In the genomic region with DNA sequence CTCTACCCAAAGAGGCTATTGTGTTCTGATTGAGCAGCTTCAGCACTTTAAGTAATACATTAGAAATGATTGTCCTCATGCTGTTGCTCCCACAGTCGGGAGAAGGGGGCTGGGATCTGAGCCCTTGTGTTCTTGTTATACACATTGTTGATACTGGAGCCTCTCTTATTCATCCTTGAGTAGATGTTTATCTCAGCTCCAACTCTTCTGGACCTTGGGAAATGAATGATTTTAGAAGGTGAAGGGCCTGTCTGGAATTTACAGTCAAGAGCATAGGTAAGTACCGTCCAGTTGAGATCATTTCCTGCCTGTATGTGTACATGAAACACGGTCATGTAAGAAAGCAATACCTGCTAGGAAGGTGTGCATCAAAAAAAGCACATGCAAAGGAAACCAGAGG, we compare ENCODE assay signal across 9 mouse cellular contexts. TPM values are rescaled to one million over a fixed set of nuclear protein-coding genes. Genes with fewer than 3 reads are reported as not detected.
DNase-seq lines count a peak whose midpoint lies in the region; ATAC-seq lines count a peak whose summit lies in the region.
"Had no signal": no experiment of that assay in that cellular context is flagged by ENCODE, and none has a peak within 500 bp of the region (broad histone marks: within the 10 kb centered on the region; RNA-seq: fewer than 3 reads in every experiment).

No protein-coding gene starts in this region.

- H3K9me3 ChIP-seq in limb, embryonic 12.5 days, result no peaks in the 10 kb centered on the region
- no peaks in the 10 kb centered on the region for H3K9me3 ChIP-seq in limb, embryonic 10.5 days (replicated peaks)
- no peaks in the 10 kb centered on the region for H3K9me3 ChIP-seq in forebrain, embryonic 16.5 days (ENCODE audit: control insufficient read depth, low read length)
- H3K9me3 ChIP-seq in intestine, embryonic 16.5 days (ENCODE audit: control insufficient read depth, low read length), result no peaks in the 10 kb centered on the region
- H3K9me3 ChIP-seq in neural tube, embryonic 12.5 days, result no peaks in the 10 kb centered on the region
- H3K9me3 ChIP-seq: liver, embryonic 13.5 days had no signal

- H3K9ac ChIP-seq in limb, embryonic 12.5 days (replicated peaks), result no peak overlapping the region
- H3K9ac ChIP-seq in forebrain, embryonic 16.5 days (replicated peaks; ENCODE audit: low read depth, low read length), result no peak overlapping the region
- H3K9ac ChIP-seq in intestine, embryonic 16.5 days (ENCODE audit: low read depth, low read length), result no peak overlapping the region
- H3K9ac ChIP-seq in neural tube, embryonic 12.5 days, result no peak overlapping the region
- H3K9ac ChIP-seq: liver, embryonic 13.5 days had no signal

- no peak overlapping the region for H3K4me3 ChIP-seq in limb, embryonic 12.5 days (replicated peaks)
- no peak overlapping the region for H3K4me3 ChIP-seq in limb, embryonic 10.5 days
- H3K4me3 ChIP-seq in forebrain, embryonic 16.5 days (replicated peaks; ENCODE audit: low read length), result no peak overlapping the region
- no peak overlapping the region for H3K4me3 ChIP-seq in intestine, embryonic 16.5 days (ENCODE audit: low read length)
- no peak overlapping the region for H3K4me3 ChIP-seq in neural tube, embryonic 12.5 days

- peaks cover 17% of the 10 kb centered on the region for H3K4me1 ChIP-seq in limb, embryonic 12.5 days (replicated peaks)
- H3K4me1 ChIP-seq in limb, embryonic 10.5 days, result peaks cover 21% of the 10 kb centered on the region
- peaks cover 20% of the 10 kb centered on the region for H3K4me1 ChIP-seq in forebrain, embryonic 16.5 days (replicated peaks; ENCODE audit: control insufficient read depth, insufficient read depth, low read length)
- H3K4me1 ChIP-seq in intestine, embryonic 16.5 days (ENCODE audit: control insufficient read depth, insufficient read depth, low read length), result peaks cover 12% of the 10 kb centered on the region
- H3K4me1 ChIP-seq in neural tube, embryonic 12.5 days, result peaks cover 16% of the 10 kb centered on the region

- no peak overlapping the region for H3K27ac ChIP-seq in limb, embryonic 12.5 days
- H3K27ac ChIP-seq in limb, embryonic 10.5 days, result no peak overlapping the region
- no peak overlapping the region for H3K27ac ChIP-seq in forebrain, embryonic 16.5 days (ENCODE audit: low read length)
- H3K27ac ChIP-seq in intestine, embryonic 16.5 days (ENCODE audit: low read length), result no peak overlapping the region
- H3K27ac ChIP-seq in neural tube, embryonic 12.5 days, result no peak overlapping the region
- H3K27ac ChIP-seq: liver, embryonic 13.5 days had no signal

- 85% methylated on average over 3 of the region's 3 CpGs for WGBS in limb, embryonic 12.5 days
- 91% methylated on average over 3 of the region's 3 CpGs for WGBS in limb, embryonic 10.5 days
- WGBS in forebrain, embryonic 16.5 days, result 63% methylated on average over 3 of the region's 3 CpGs
- WGBS in intestine, embryonic 16.5 days, result 56% methylated on average over 3 of the region's 3 CpGs
- 70% methylated on average over 3 of the region's 3 CpGs for WGBS in neural tube, embryonic 12.5 days

- no peak for DNase-seq in limb, embryonic 10.5 days (ENCODE audit: low spot score)
- no peak for DNase-seq in cerebellum, adult 8-10 months
- no peak for DNase-seq in thymus, adult 18-20 months
- DNase-seq in thymus, postnatal 0 days (ENCODE audit: low spot score), result no peak
- DNase-seq: liver, embryonic 13.5 days had no signal

- H3K4me2 ChIP-seq in limb, embryonic 12.5 days, result 0 out of 2 replicates have a peak overlapping the region, but pooled peaks have one; percentile 76
- peak overlapping the region; percentile 71 for H3K4me2 ChIP-seq in forebrain, embryonic 16.5 days (ENCODE audit: low read length)
- H3K4me2 ChIP-seq in intestine, embryonic 16.5 days (ENCODE audit: low read depth, low read length), result peak overlapping the region; percentile 81; the same call in 1 of the 2 replicates
- H3K4me2 ChIP-seq in neural tube, embryonic 12.5 days (replicated peaks), result peak overlapping the region; percentile 73

- no peak for ATAC-seq in limb, embryonic 12.5 days (ENCODE audit: insufficient number of reproducible peaks, insufficient read depth, low FRiP score, low TSS enrichment, low read depth)
- ATAC-seq in forebrain, embryonic 16.5 days, result no peak
- ATAC-seq in intestine, embryonic 16.5 days, result no peak
- ATAC-seq in neural tube, embryonic 12.5 days (ENCODE audit: low FRiP score, low read depth), result no peak

- no peaks in the 10 kb centered on the region for H3K36me3 ChIP-seq in limb, embryonic 12.5 days
- H3K36me3 ChIP-seq in limb, embryonic 10.5 days, result no peaks in the 10 kb centered on the region
- no peaks in the 10 kb centered on the region for H3K36me3 ChIP-seq in forebrain, embryonic 16.5 days (ENCODE audit: control insufficient read depth, insufficient read depth)
- no peaks in the 10 kb centered on the region for H3K36me3 ChIP-seq in intestine, embryonic 16.5 days (ENCODE audit: control insufficient read depth, insufficient read depth, low read length)
- no peaks in the 10 kb centered on the region for H3K36me3 ChIP-seq in neural tube, embryonic 12.5 days
- H3K36me3 ChIP-seq: liver, embryonic 13.5 days had no signal

- H3K27me3 ChIP-seq in limb, embryonic 12.5 days, result no peaks in the 10 kb centered on the region
- no peaks in the 10 kb centered on the region for H3K27me3 ChIP-seq in limb, embryonic 10.5 days (ENCODE audit: low read depth, poor library complexity, severe bottlenecking)
- no peaks in the 10 kb centered on the region for H3K27me3 ChIP-seq in forebrain, embryonic 16.5 days (replicated peaks; ENCODE audit: control insufficient read depth, insufficient read depth, low read length)
- H3K27me3 ChIP-seq in intestine, embryonic 16.5 days (replicated peaks; ENCODE audit: control insufficient read depth, insufficient read depth, low read length), result no peaks in the 10 kb centered on the region
- no peaks in the 10 kb centered on the region for H3K27me3 ChIP-seq in neural tube, embryonic 12.5 days (replicated peaks)
- H3K27me3 ChIP-seq: liver, embryonic 13.5 days had no signal

RNA-seq across cellular contexts. Expression of a gene that starts 2.1 kb away (rescaled TPM):
- 49.3 and 52.9 TPM in 2 replicates for polyA plus RNA-seq in limb, embryonic 12.5 days (2016; fragmentation: Nextera tagmentation; extraction: Ambion mirVana)
- polyA plus RNA-seq in limb, embryonic 10.5 days (2016; fragmentation: Nextera tagmentation; extraction: Ambion mirVana), result 41.8 and 46.2 TPM in 2 replicates
- polyA plus RNA-seq in forebrain, embryonic 16.5 days (2015; fragmentation: Nextera tagmentation; extraction: Ambion mirVana), result 54.3 and 58.3 TPM in 2 replicates
- polyA plus RNA-seq in intestine, embryonic 16.5 days (2015; fragmentation: Nextera tagmentation; extraction: Ambion mirVana), result 79.0 and 88.1 TPM in 2 replicates
- 58.5 TPM in 2 replicates for polyA plus RNA-seq in neural tube, embryonic 12.5 days (2016; fragmentation: Nextera tagmentation; extraction: Ambion mirVana)
- polyA plus RNA-seq in thymus, postnatal 0 days (2015; fragmentation: Nextera tagmentation; extraction: Ambion mirVana), result 25.7 and 26.5 TPM in 2 replicates
